Mouse (Mus musculus) urinary bladder, adult 2 months (tissue): ENCODE data around the gene Olfr1499. TPM values are rescaled to one million over a fixed set of nuclear protein-coding genes. Genes with fewer than 3 reads are reported as not detected.
"Not testable (repeated sequence)": the region's sequence is repeated elsewhere in the genome, so short reads cannot be mapped to it uniquely, and the experiment has no call there.

Experiments
- DNase-seq: peaks from one replicate; pipeline ENCODE4 v3.0.0; 2022; ENCODE audit warnings: low spot score
- polyA plus RNA-seq: library from polyadenylated mRNA; depleted of rRNA; stranded (reverse); fragments of >200 nt; gene quantifications from 2 replicates; pipeline ENCODE4 v1.2.3, GENCODE M21; 2012; rRNA removed

Olfr1499 gene
- polyA plus RNA-seq = not detected in 2 replicates

- no peak for DNase-seq
Observed at GRCm38 (mm10) chr19:13819347-13819746, at the start of gene Olfr1499. Gene Olfr1499 (minus strand): TSS chr19:13819447.

GRCm38 (mm10) chr19:13861495-13861894, 42.2 kb upstream of the Olfr1499 start, which contains the start of gene Olfr1502:
Gene Olfr1502 (plus strand): TSS chr19:13861795.
- DNase-seq = no peak

DNA sequence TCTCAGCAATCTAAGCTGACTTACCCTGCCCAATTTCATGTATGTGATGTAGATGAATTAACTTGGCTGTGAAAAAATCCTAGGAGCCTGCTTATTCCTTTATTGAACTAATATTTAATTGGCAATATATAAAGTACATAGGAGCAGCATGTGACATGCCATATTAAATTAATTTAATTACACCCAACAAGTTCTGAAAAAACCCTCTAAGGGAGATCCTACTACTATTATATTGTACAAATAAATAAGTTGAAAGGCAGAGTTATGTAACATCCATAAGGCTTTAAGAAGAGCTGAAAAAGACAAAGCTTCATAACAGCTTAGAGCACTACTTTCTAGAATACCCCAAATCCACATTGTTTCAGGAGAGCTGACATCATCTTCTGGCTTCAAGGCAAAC, 31.3 kb upstream of the Olfr1499 start, which contains the start of gene Olfr1501:
Olfr1501 (minus strand) TSS at position 101 of the 400 bp plus-strand sequence.
- DNase-seq = not testable (repeated sequence)

GRCm38 (mm10) chr19:13830388-13830787, 11.1 kb upstream of the Olfr1499 start, which contains the start of gene Olfr1500:
Gene Olfr1500 (minus strand): TSS chr19:13830488.
- DNase-seq = no peak

DNA sequence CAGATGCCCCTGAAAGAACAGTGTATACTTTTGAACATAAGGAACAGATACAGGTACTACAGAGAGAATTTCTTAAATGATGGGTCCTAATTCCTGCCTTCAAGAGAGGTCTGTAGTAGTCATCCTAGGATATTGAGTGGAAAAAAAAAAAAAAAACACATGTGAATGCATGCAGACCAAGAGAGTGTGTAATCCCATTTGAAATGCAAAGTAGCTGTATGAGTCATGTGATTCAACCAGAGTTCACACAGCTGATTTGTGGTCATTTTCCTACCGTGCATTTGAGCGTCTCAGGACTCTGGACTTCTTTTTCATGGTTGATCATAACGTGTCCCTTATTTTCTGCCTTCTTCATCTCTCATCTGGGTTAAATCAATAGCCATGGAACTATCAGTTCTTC, 9.2 kb upstream of the Olfr1499 start:
- no peak for DNase-seq

DNA sequence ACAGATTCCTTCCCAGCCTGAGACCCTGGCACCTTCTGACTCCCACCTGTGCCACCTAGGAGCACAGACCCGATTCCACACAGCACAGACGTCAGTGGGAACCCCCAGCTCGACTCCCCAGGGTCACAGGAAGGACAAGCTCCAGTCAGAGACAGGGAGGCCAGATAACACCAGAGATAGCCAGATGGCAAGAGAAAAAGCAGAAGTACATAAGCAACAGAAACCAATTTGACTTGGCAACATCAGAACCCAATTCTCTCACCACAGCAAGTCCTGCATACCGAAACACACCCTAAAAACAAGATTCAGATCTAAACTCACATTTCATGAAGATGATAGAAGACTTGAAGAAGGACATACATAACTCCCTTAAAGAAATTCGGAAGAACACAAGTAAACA, 1.6 kb upstream of the Olfr1499 start:
- DNase-seq = no peak

GRCm38 (mm10) chr19:13818827-13819226, 420 bp downstream of the Olfr1499 start:
- no peak for DNase-seq

GRCm38 (mm10) chr19:13812823-13813222, 6.4 kb downstream of the Olfr1499 start:
- no peak for DNase-seq

DNA sequence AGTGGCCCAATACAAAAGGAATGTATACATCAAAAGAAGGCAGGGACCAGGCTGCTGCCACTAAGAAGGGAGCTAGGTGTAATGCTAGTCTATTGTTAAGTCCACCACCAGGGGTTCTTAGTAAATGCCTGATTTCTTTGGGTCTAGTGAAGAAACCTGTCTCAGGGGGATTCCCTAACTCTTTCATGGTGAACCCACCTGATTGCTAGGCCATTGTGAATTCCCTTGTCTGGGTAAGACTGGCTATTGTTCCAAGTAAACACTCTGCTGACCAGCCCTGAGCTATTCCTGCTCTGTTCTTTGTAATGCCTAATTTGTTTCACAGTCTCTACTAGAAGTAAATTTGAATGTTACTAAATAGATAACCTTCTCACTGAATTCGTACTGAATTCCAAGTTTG, 13.8 kb downstream of the Olfr1499 start:
- not testable (repeated sequence) for DNase-seq

- DNase-seq = no peak
Observed at GRCm38 (mm10) chr19:13798102-13798501, 21.1 kb downstream of the Olfr1499 start, which contains the start of gene Olfr1497. Gene Olfr1497 (minus strand): TSS chr19:13798202.

GRCm38 (mm10) chr19:13777578-13777977, 41.7 kb downstream of the Olfr1499 start, which contains the start of gene Olfr1496:
Gene Olfr1496 (plus strand): TSS chr19:13777878.
- DNase-seq = no peak

DNA sequence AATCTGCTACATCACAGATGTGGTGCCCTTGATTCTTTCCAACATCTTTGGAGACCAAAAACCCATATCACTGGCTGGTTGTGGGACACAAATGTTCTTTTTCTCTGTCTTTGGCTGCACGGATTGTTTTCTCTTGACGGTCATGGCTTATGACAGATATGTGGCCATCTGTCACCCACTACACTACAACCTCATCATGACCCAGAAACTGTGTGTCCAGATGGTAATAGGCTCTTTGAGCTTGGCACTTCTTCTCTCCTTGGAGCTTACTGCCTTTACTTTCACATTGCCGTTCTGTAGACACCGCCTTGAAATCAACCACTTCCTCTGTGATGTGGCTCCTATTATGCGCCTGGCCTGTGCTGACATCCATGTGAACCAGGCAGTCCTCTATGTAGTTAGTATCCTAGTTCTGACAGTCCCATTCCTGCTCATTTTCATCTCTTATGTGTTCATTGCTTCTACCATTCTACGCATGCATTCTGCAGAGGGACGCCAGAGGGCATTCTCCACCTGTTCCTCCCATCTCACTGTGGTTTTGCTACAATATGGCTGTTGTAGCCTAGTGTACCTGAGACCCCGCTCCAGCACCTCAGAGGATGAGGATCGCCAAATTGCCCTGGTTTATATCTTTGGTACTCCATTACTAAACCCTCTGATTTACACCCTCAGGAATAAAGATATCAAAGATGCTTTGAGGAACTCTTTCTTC, 50.5 kb downstream of the Olfr1499 start:
- no peak for DNase-seq

GRCm38 (mm10) chr19:13764306-13764705, 54.9 kb downstream of the Olfr1499 start, which contains the start of gene Olfr1495:
Gene Olfr1495 (plus strand): TSS chr19:13764606.
- DNase-seq = no peak

Other genes with a start within 250 kb of the Olfr1499 start
- not detected in 2 replicates for gene Olfr1484, start 235.9 kb downstream of the Olfr1499 start, polyA plus RNA-seq
- gene Olfr1487, start 202.1 kb downstream of the Olfr1499 start, polyA plus RNA-seq = not detected in 2 replicates
- gene Olfr1489, start 187.8 kb downstream of the Olfr1499 start, polyA plus RNA-seq = not detected in 2 replicates
- not detected in 2 replicates for gene Olfr1490, start 168.4 kb downstream of the Olfr1499 start, polyA plus RNA-seq
- not detected in 2 replicates for gene Olfr1491, start 122.2 kb downstream of the Olfr1499 start, polyA plus RNA-seq
- not detected in 2 replicates for gene Olfr1493-ps1, start 96.2 kb downstream of the Olfr1499 start, polyA plus RNA-seq
- not detected in 2 replicates for gene Olfr1494, start 79.7 kb downstream of the Olfr1499 start, polyA plus RNA-seq
- not detected in 2 replicates for gene Olfr1495, start 54.8 kb downstream of the Olfr1499 start, polyA plus RNA-seq
- not detected in 2 replicates for gene Olfr1496, start 41.6 kb downstream of the Olfr1499 start, polyA plus RNA-seq
- gene Olfr1497, start 21.2 kb downstream of the Olfr1499 start, polyA plus RNA-seq = not detected in 2 replicates
- not detected in 2 replicates for gene Olfr1500, start 11.0 kb upstream of the Olfr1499 start, polyA plus RNA-seq
- gene Olfr1501, start 31.2 kb upstream of the Olfr1499 start, polyA plus RNA-seq = not detected in 2 replicates
- gene Olfr1502, start 42.3 kb upstream of the Olfr1499 start, polyA plus RNA-seq = not detected in 2 replicates
- not detected in 2 replicates for gene Olfr1504, start 78.5 kb upstream of the Olfr1499 start, polyA plus RNA-seq
- not detected in 2 replicates for gene Olfr1505, start 94.1 kb upstream of the Olfr1499 start, polyA plus RNA-seq